Mouse (Mus musculus): ENCODE measurements around the gene Mga. TPM values are rescaled to one million over a fixed set of nuclear protein-coding genes. Genes with fewer than 3 reads are reported as not detected.
A peak's percentile ranks its signal among the peaks of the same experiment; 100 is the strongest.

The Mga gene
- polyA plus RNA-seq, 1 experiment from 2014 or later, result 14.2 TPM

DNA sequence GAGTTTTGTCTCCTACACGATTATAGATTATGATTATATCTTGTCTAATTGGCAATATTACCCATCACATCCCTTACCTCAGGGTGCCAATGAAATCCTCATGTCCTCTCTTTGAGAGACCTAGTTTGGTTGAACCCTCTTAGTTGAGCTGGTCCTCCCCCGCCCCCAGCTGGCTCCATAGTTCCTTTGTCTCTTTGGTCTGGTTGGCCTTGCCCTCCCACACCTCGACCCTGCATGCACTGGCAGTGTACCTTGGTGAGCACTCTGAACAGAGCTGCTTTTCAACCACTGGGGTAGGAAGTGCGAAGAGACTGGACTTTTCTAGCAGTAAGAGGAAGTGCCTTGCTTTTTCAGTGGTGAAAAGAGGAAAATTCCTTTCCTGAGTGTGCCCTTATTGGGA, 104.9 kb downstream of the Mga start:
- 69% methylated on average over 4 of the region's 4 CpGs for WGBS

DNA sequence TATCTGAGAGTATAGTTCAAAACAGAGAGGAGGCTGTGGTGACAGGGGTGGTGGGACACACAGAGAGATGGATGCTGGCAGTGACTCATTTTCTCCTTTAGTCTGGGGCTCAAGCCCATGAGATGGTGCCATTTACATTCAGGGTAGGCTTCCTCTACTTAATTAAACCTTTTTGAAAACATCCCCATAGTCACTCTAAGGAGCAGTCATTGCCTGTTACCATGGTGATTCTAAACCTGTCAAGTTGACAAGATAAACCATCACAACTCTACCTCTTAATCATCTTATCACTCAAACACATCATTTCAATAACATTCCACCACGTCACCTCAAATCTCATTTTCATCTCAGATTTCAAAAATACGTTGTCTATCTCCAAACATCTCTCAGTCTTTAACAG, 106.9 kb downstream of the Mga start:
- Histone ChIP-seq H3K27me3 (replicated peaks; ENCODE audit: insufficient read depth, low read length) (no peaks in the 10 kb centered on the region), H3K4me3 (ENCODE audit: low read depth, low read length) (no peak overlapping the region), H3K4me2 (replicated peaks; ENCODE audit: low read depth, low read length) (no peak overlapping the region), H3K9me3 (ENCODE audit: low read length) (no peaks in the 10 kb centered on the region), H3K36me3 (ENCODE audit: insufficient read depth, low read length) (no peaks in the 10 kb centered on the region; the same call in 1 of the 2 replicates), H3K4me1 (ENCODE audit: insufficient read depth, low read depth, low read length) (no peaks in the 10 kb centered on the region; the same call in 1 of the 2 replicates), H3K9ac (replicated peaks; ENCODE audit: low read depth) (no peak overlapping the region), H3K27ac (ENCODE audit: low read length) (no peak overlapping the region)
- 78% methylated on average over 2 of the region's 2 CpGs for WGBS
- ATAC-seq, result no peak
- DNase-seq (ENCODE audit: low spot score), result no peak
- TF ChIP-seq CTCF (IDR thresholded peaks at IDR 0.05) (no peak), EP300 (IDR thresholded peaks at IDR 0.05) (no peak)

More for the DNA sequence above, 104.9 kb downstream of the Mga start:
- H3K4me2 ChIP-seq (replicated peaks; ENCODE audit: low read depth, low read length), result no peak overlapping the region
- no peaks in the 10 kb centered on the region; the same call in 1 of the 2 replicates for H3K4me1 ChIP-seq (ENCODE audit: insufficient read depth, low read depth, low read length)
- TF ChIP-seq EP300 (IDR thresholded peaks at IDR 0.05) (no peak), CTCF (IDR thresholded peaks at IDR 0.05) (no peak)
- DNase-seq (ENCODE audit: low spot score), result no peak
- H3K36me3 ChIP-seq (ENCODE audit: insufficient read depth, low read length), result no peaks in the 10 kb centered on the region; the same call in 1 of the 2 replicates
- H3K9ac ChIP-seq (replicated peaks; ENCODE audit: low read depth), result no peak overlapping the region
- H3K9me3 ChIP-seq (ENCODE audit: low read length), result no peaks in the 10 kb centered on the region
- no peak overlapping the region for H3K4me3 ChIP-seq (ENCODE audit: low read depth, low read length)
- ATAC-seq, result no peak
- peak overlapping the region; percentile 85 for H3K27ac ChIP-seq (ENCODE audit: low read length)
- no peaks in the 10 kb centered on the region for H3K27me3 ChIP-seq (replicated peaks; ENCODE audit: insufficient read depth, low read length)

- Histone ChIP-seq H3K27ac (ENCODE audit: low read length) (no peak overlapping the region), H3K9me3 (ENCODE audit: low read length) (no peaks in the 10 kb centered on the region), H3K27me3 (replicated peaks; ENCODE audit: insufficient read depth, low read length) (no peaks in the 10 kb centered on the region), H3K9ac (replicated peaks; ENCODE audit: low read depth) (no peak overlapping the region), H3K36me3 (ENCODE audit: insufficient read depth, low read length) (no peaks in the 10 kb centered on the region; the same call in 1 of the 2 replicates), H3K4me2 (replicated peaks; ENCODE audit: low read depth, low read length) (no peak overlapping the region), H3K4me1 (ENCODE audit: insufficient read depth, low read depth, low read length) (no peaks in the 10 kb centered on the region; the same call in 1 of the 2 replicates), H3K4me3 (ENCODE audit: low read depth, low read length) (no peak overlapping the region)
- TF ChIP-seq EP300 (IDR thresholded peaks at IDR 0.05), result no peak
- WGBS, result 92% methylated on average over 7 of the region's 7 CpGs
- ATAC-seq (no peak), DNase-seq (ENCODE audit: low spot score) (no peak)
Measured at GRCm38 (mm10) chr2:120006696-120007095, 109.7 kb downstream of the Mga start.

- Histone ChIP-seq H3K27me3 (replicated peaks; ENCODE audit: insufficient read depth, low read length) (no peaks in the 10 kb centered on the region), H3K4me2 (replicated peaks; ENCODE audit: low read depth, low read length) (no peak overlapping the region), H3K9ac (replicated peaks; ENCODE audit: low read depth) (no peak overlapping the region), H3K36me3 (ENCODE audit: insufficient read depth, low read length) (no peaks in the 10 kb centered on the region; the same call in 1 of the 2 replicates), H3K27ac (ENCODE audit: low read length) (peak overlapping the region; percentile 62), H3K4me1 (ENCODE audit: insufficient read depth, low read depth, low read length) (no peaks in the 10 kb centered on the region), H3K4me3 (ENCODE audit: low read depth, low read length) (no peak overlapping the region), H3K9me3 (ENCODE audit: low read length) (no peaks in the 10 kb centered on the region)
- WGBS, result 58% methylated on average over 4 of the region's 4 CpGs
- TF ChIP-seq CTCF (IDR thresholded peaks at IDR 0.05) (no peak), EP300 (IDR thresholded peaks at IDR 0.05) (no peak)
- ATAC-seq (peak; percentile 36; the same call in 1 of the 2 replicates), DNase-seq (ENCODE audit: low spot score) (peak; percentile 31)
Measured at GRCm38 (mm10) chr2:120007680-120008210, 110.7 kb downstream of the Mga start.

GRCm38 (mm10) chr2:120008672-120009071, 111.6 kb downstream of the Mga start:
- Histone ChIP-seq H3K27me3 (replicated peaks; ENCODE audit: insufficient read depth, low read length) (no peaks in the 10 kb centered on the region), H3K4me1 (ENCODE audit: insufficient read depth, low read depth, low read length) (no peaks in the 10 kb centered on the region), H3K4me2 (replicated peaks; ENCODE audit: low read depth, low read length) (no peak overlapping the region), H3K9me3 (ENCODE audit: low read length) (no peaks in the 10 kb centered on the region), H3K27ac (ENCODE audit: low read length) (no peak overlapping the region), H3K36me3 (ENCODE audit: insufficient read depth, low read length) (no peaks in the 10 kb centered on the region; the same call in 1 of the 2 replicates), H3K9ac (replicated peaks; ENCODE audit: low read depth) (no peak overlapping the region), H3K4me3 (ENCODE audit: low read depth, low read length) (no peak overlapping the region)
- DNase-seq (ENCODE audit: low spot score) (peak; percentile 63), ATAC-seq (peak; percentile 61)
- TF ChIP-seq EP300 (IDR thresholded peaks at IDR 0.05) (no peak), CTCF (IDR thresholded peaks at IDR 0.05) (no peak)
- WGBS, result 39% methylated on average over 4 of the region's 4 CpGs

GRCm38 (mm10) chr2:120011462-120012200, 114.6 kb downstream of the Mga start:
- peak; percentile 44; the same call in 1 of the 2 replicates for ATAC-seq
- Histone ChIP-seq H3K27me3 (replicated peaks; ENCODE audit: insufficient read depth, low read length) (no peaks in the 10 kb centered on the region), H3K4me2 (replicated peaks; ENCODE audit: low read depth, low read length) (no peak overlapping the region), H3K36me3 (ENCODE audit: insufficient read depth, low read length) (peaks cover 16% of the 10 kb centered on the region; the same call in 1 of the 2 replicates), H3K4me3 (ENCODE audit: low read depth, low read length) (no peak overlapping the region), H3K9me3 (ENCODE audit: low read length) (no peaks in the 10 kb centered on the region), H3K27ac (ENCODE audit: low read length) (no peak overlapping the region), H3K4me1 (ENCODE audit: insufficient read depth, low read depth, low read length) (no peaks in the 10 kb centered on the region), H3K9ac (replicated peaks; ENCODE audit: low read depth) (no peak overlapping the region)
- TF ChIP-seq CTCF (IDR thresholded peaks at IDR 0.05) (peak; percentile 90), EP300 (IDR thresholded peaks at IDR 0.05) (no peak)
- WGBS, result 74% methylated on average over 8 of the region's 8 CpGs
- peak; percentile 83 for DNase-seq (ENCODE audit: low spot score)
